Mouse (Mus musculus): Measurements from ENCODE around the gene Castor1.
A peak's percentile ranks its signal among the peaks of the same experiment; 100 is the strongest.

Castor1 gene

GRCm38 (mm10) chr11:4206563-4206962 lies 11.5 kb upstream of the Castor1 start:
- DNase-seq (ENCODE audit: low spot score), result no peak

DNA sequence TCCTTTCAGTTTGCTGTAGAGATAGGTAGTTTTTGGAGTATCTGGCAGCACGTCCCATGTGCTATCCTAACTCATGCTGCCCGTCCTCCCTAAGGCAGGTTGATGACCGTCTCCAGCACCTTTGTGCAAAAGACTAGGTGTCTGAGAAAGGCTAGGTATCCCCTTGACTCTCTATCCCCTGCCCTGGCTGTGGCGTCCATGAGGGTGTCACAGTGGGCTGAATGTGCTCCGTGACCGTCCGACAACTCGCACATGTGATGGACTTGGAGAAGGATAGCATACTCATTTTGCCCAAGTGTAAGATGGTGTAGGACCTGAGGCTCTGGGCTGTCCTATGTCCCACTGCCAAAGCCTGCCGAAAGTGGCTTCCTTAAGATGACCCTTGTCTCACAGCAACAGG lies 10.4 kb upstream of the Castor1 start:
- no peak for DNase-seq (ENCODE audit: low spot score)

DNA sequence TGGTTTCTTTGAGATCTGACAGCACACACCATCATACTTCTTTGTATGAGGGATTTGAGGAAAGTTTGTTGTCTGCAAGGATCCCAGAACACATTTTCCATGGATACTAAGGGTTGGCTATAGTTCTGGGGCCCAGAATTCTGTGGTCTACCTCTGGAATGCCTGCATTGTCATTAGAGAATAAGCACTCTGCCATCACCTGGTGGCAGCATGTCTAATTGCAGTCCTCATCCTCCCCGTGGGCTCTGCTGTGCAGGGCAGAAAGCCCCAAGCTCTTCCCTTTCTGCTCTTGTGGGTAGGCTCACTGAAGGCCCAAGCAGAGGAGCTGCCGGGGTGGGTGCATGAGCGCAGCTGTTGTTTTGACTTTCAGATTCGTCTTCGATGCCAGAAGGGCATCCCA lies 8.5 kb upstream of the Castor1 start:
- peak; percentile 51 for DNase-seq (ENCODE audit: low spot score)

DNA sequence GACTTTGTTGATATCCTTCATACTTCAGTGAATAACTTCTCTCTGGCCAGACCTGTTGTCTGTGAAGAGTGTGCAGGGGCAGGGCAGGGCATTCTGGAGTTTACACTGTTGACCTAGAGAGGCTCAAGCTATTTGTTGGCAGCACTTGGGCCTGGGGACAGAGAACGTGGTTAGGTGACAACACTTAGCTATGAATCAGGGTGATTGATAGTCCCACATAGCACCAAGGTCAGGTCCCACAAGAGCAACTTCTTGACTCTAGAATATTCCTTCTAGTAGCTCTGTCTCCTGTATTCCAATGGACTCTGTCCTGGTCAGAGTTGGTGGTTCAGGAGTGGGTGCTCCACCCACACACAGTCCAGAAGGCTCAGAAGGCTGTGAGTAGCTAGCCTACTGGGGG lies 7.2 kb upstream of the Castor1 start:
- DNase-seq (ENCODE audit: low spot score), result no peak

DNA sequence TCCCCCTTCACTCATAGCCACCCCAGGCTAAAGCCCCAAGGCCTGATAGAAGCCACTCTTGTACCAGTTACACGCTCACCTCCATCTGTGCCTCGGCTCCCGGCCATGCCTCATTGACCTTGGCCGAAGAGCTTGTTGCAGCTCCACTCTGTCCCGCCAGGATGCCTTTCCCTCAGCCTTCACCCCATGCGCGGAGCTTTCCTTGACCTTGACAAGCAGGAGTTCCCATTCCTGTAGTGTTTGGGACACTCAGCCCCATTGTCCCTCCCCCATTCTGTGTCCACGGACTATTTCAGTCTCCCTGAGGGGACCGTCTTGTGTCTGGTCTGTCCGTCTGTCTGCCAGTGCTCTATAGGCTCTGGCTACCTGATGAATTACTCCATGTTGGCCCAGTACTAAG lies 4.9 kb upstream of the Castor1 start:
- DNase-seq (ENCODE audit: low spot score), result no peak

GRCm38 (mm10) chr11:4214572-4214971 lies 3.5 kb upstream of the Castor1 start:
- DNase-seq (ENCODE audit: low spot score), result no peak

GRCm38 (mm10) chr11:4215061-4215460 lies 3.0 kb upstream of the Castor1 start:
- no peak for DNase-seq (ENCODE audit: low spot score)

GRCm38 (mm10) chr11:4216248-4217000 lies 1.6 kb upstream of the Castor1 start:
- no peak for DNase-seq (ENCODE audit: low spot score)

- DNase-seq (ENCODE audit: low spot score), result no peak
Measured at GRCm38 (mm10) chr11:4218637-4219036, 612 bp downstream of the Castor1 start.

- DNase-seq (ENCODE audit: low spot score), result peak; percentile 90
Measured at GRCm38 (mm10) chr11:4219317-4219751, 1.3 kb downstream of the Castor1 start.

- DNase-seq (ENCODE audit: low spot score), result no peak
Measured at GRCm38 (mm10) chr11:4219908-4220307, 1.9 kb downstream of the Castor1 start.

DNA sequence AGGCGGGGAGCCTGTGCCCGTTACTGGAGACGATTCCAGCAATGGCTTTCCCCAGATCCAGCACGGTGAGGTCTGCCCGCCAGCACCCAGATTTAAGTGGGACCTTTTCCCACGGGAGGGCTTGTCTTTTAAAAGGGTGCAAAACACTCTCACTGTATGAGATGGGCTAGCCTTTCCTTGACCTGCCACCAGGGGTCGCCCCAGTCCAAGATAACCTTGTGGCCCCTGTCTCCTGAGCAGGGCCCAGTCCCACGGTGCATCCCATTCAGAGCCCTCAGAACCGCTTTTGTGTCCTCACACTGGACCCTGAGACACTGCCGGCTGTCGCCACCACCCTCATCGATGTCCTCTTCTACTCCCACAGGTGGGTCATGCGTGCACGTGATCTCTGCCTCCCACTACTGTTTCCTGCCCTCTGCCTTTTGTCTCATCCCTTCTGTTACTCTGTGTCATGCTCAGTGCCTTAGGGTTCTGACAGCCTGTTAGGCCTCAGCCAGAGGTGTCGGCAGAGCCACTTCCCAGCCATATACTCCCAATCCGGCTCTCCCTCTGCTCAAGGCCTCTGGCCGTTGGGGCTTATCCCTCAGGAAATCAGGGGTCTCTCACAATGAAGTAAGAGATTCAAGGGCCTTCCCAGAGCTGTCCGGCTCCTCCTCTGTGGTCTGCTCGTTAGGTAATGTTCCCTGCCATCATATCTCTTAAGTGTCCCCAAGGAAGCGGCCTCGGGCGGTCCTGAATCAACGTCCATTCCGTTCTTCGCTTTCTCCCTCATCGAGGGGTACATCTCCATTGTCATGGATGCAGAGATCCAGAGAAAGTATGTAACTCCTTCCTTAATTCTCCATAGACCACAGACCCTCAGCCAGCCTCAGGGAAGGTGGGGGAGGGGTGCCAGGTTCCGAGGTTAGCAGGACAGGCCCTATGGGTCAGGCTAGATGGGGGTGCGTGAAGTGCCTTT lies 2.7 kb downstream of the Castor1 start:
- DNase-seq (ENCODE audit: low spot score), result peak; percentile 80

DNA sequence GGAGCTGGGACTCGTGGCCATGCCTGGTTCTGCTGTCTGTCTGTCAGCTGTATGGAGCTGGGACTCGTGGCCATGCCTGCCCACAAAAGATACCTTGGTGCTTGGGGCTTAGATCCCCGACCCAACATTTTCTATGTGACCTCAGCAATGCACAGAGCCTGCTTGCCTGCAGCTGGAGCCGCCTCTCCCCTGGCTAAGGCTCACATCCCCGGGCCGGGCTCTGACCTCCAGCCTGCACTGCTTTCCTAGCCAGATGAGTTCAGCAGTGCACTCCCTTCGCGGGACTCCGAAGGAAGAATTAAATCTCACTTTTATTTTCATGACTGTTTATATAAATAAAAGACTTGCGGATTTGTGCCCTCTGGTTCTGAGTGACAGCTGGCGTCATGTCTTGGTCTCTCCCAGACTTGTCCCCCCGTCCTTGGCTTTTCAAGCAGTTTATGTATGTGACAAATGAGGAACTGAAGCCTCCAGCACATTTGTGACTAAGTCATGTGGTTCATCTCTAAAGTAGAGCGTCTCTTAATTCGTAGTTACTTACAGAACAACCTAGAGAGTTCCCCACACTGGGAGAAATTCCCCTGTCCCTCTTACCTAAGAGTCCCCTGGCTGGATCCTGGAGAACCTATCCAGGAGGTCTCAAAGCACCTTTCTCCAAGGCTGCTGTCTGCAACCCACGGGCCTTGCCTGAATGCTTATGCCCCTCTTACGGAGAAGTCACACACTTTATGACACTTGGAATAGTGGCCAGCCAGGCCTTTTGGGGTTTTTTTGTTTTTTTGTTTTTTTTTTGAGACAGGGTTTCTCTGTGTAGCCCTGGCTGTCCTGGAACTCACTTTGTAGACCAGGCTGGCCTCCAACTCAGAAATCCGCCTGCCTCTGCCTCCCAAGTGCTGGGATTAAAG lies 4.3 kb downstream of the Castor1 start:
- DNase-seq (ENCODE audit: low spot score), result no peak

DNA sequence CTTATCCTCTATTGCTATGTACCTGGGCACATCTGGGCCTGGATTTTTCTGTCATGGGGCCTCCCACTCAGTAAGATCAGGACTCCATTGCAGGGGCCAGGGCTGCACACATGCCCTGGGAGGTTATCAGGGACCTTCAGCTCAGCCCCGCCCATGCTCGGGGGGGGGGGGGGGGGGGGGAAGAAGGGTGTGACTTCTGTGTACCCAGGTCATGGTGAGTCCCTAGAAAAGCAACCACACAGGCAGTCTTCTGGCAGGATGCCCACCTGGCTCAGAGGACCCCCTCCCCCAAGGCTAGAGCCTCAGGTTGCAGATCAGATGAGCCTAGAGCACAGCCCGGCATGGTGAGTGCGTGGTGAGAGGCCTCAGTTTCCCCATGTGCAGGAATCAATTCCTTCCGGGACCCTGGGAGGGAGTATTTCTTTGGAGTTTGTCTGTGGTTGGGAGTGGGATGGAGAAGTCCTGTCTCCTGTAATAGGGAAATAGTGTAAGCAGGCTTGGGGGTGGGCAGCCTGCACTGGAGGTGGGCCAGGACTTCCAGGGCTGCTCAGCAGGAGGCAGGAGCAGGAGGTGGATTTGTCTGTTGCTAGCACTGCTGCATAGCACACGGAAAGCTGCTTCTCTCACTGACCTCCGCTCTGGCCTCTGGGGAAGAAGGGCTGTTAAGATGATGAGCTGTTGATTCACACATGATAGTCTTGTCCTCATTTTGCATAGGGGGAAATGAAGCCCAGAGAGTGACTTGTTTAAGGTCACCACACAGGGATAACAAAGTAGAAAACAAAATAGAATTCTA lies 5.6 kb downstream of the Castor1 start:
- DNase-seq (ENCODE audit: low spot score), result no peak

- DNase-seq (ENCODE audit: low spot score), result no peak
Measured at GRCm38 (mm10) chr11:4224223-4224622, 6.2 kb downstream of the Castor1 start.

DNA sequence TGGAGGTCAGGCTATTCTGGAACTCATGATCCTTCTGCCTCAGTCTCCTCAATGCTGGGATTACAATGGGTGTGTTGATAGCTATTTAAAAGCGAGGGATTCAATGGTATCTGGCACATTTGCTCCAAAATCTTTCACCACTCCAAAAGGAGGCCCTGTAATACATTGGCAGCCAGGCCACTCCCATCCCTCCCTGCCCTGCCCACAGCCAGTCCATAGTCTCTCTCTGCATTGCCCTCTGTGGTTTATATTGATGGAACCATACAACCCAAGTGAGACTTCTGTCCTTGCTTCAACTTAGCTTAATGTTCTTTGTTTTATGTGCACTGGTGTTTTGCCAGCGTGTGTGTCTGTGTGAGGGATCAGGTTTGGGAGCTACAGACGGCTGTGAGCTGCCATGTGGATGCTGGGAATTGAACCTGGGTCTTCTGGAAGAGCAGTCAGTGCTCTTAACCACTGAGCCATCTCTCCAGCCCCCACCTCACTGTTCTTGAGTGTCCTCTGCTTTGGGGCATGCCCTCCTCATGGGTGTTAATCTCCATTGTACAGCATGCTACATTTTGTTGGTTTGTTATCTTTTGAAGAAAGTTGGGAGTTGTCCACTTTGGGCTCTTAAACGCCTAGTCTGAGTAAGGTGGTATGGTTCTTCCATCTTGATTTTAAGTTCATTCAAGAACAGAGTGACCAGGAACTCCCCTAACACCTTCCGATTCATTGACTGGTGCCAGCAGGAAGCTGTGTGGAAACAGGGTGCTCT lies 8.7 kb downstream of the Castor1 start:
- no peak for DNase-seq (ENCODE audit: low spot score)

- DNase-seq (ENCODE audit: low spot score), result no peak
Measured at GRCm38 (mm10) chr11:4228463-4228862, 10.4 kb downstream of the Castor1 start.

DNA sequence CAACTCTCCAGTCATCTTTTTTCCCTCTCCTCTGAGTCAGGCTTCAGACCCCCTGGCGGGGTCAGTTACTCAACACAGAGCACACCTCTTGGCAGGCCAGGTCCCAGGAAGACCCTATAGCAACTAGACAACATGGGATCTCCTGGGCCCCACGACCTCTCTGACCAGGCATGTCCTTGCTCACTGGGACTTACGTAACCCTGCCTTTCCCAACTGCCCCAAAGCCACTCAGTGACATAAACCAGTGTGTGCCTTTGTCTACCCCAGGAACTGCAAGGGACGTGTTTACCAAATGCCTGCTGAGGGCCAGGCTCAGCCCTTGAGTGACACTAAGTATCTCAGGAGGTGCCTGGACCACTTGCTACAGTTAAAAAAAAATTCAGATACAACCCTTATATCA lies 11.8 kb downstream of the Castor1 start:
- DNase-seq (ENCODE audit: low spot score), result no peak

DNA sequence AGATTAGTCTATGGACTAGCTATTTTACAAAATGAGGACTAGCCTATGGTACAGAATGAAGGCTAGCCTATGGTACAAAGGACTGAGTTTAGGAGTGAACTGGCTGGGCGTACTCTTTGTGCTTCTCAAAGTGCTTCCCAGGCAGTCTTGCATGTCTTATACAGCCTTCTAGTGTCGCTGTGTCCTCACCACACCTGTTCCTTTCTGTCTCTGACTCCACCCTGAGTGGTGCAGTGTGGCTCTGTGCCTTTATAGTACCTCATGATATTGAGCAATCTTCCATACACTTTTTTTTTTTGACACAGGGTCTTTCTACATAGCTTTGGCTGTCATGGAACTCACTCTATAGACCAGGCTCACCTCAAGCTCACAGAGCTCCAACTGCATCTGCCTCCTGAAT lies 13.4 kb downstream of the Castor1 start:
- DNase-seq (ENCODE audit: low spot score), result no peak

GRCm38 (mm10) chr11:4232644-4233043 lies 14.6 kb downstream of the Castor1 start:
- no peak for DNase-seq (ENCODE audit: low spot score)

All from MN1 (cell line).